Comparison of ENCODE assay signal across 8 mouse cellular contexts in the genomic region with DNA sequence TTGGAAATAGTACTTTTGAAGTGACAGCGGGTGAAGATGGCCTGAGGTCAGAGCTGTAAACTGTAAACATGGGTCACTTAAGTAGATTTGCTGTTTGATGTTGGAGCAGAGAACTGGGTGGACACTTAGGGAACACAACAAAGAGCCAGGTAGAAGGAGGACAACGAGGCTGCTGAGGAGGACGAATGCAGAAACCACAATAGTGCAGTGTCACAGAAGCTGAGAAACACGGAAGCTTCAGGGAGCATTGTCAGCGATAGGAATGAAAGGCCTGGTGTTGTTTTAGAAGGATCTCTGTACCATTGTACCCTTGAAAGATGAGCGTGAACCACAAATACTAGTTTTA. TPM values are rescaled to one million over a fixed set of nuclear protein-coding genes. Genes with fewer than 3 reads are reported as not detected.
DNase-seq lines count a peak whose midpoint lies in the region; ATAC-seq and TF ChIP-seq lines count a peak whose summit lies in the region.

No protein-coding gene starts in this region.

- H3K9me3 ChIP-seq in hindbrain, postnatal 0 days (ENCODE audit: low read length), result no peaks in the 10 kb centered on the region
- H3K9me3 ChIP-seq in midbrain, embryonic 16.5 days (replicated peaks; ENCODE audit: control insufficient read depth, low read length, poor library complexity, severe bottlenecking), result no peaks in the 10 kb centered on the region

- H3K9ac ChIP-seq in liver, adult 2 months (ENCODE audit: low read depth, low read length), result peak overlapping the region; percentile 84
- peak overlapping the region; percentile 81 for H3K9ac ChIP-seq in hindbrain, postnatal 0 days (replicated peaks; ENCODE audit: low read length)
- peak overlapping the region; percentile 91 for H3K9ac ChIP-seq in midbrain, embryonic 16.5 days (ENCODE audit: low read depth, low read length)

- H3K27ac ChIP-seq in liver, adult 2 months (replicated peaks; ENCODE audit: insufficient read depth, low read depth, low read length), result peak overlapping the region; percentile 63
- no peak overlapping the region; the same call in 1 of the 2 replicates for H3K27ac ChIP-seq in cortical plate, adult 2 months (ENCODE audit: insufficient read depth, low read length)
- 0 out of 2 replicates have a peak overlapping the region, but pooled peaks have one; percentile 94 for H3K27ac ChIP-seq in hindbrain, postnatal 0 days
- H3K27ac ChIP-seq in midbrain, embryonic 16.5 days (ENCODE audit: low read length), result peak overlapping the region; percentile 94

- no peak for TF ChIP-seq POLR2A in liver, adult 2 months (IDR thresholded peaks at IDR 0.05; ENCODE audit: extremely low read depth, insufficient read depth, low read length)
- TF ChIP-seq POLR2A in cortical plate, adult 2 months (IDR thresholded peaks at IDR 0.05; ENCODE audit: extremely low read depth, insufficient read depth, low read length), result no peak

- DNase-seq in liver, adult 2 months (ENCODE audit: extremely low read depth, low read depth, low spot score), result peak; percentile 58
- DNase-seq in liver, result no peak
- DNase-seq in hindbrain, postnatal 0 days (ENCODE audit: low spot score), result no peak
- no peak for DNase-seq in right cerebral cortex, adult 2 months (ENCODE audit: low spot score in 2 of 2)
- no peak for DNase-seq in kidney, adult 18-20 months
- no peak for DNase-seq in adrenal gland, postnatal 4 days (ENCODE audit: low spot score in 2 of 2)

- no peak for ATAC-seq in hindbrain, postnatal 0 days
- no peak for ATAC-seq in midbrain, embryonic 16.5 days

- H3K27me3 ChIP-seq in liver, adult 2 months (ENCODE audit: control insufficient read depth, insufficient read depth, low read length), result no peaks in the 10 kb centered on the region
- no peaks in the 10 kb centered on the region for H3K27me3 ChIP-seq in hindbrain, postnatal 0 days (ENCODE audit: insufficient read depth, low read length)
- no peaks in the 10 kb centered on the region for H3K27me3 ChIP-seq in midbrain, embryonic 16.5 days (ENCODE audit: control insufficient read depth, insufficient read depth, low read depth, low read length)

- WGBS in liver, adult 2 months, result 8% methylated on average over 6 of the region's 6 CpGs
- WGBS in hindbrain, postnatal 0 days, result 24% methylated on average over 6 of the region's 6 CpGs
- 32% methylated on average over 6 of the region's 6 CpGs for WGBS in midbrain, embryonic 16.5 days

- peak overlapping the region; percentile 80 for H3K4me3 ChIP-seq in liver, adult 2 months (ENCODE audit: insufficient read depth, low read depth, low read length)
- H3K4me3 ChIP-seq in cortical plate, adult 2 months (ENCODE audit: insufficient read depth, low read length), result peak overlapping the region; percentile 70
- H3K4me3 ChIP-seq in hindbrain, postnatal 0 days (ENCODE audit: low read length), result peak overlapping the region; percentile 98
- peak overlapping the region; percentile 97 for H3K4me3 ChIP-seq in midbrain, embryonic 16.5 days (ENCODE audit: low read depth, low read length)

- peak overlapping the region; percentile 89 for H3K4me2 ChIP-seq in hindbrain, postnatal 0 days (ENCODE audit: low read depth, low read length)
- peak overlapping the region; percentile 80 for H3K4me2 ChIP-seq in midbrain, embryonic 16.5 days (ENCODE audit: low read length)

- 0 out of 2 replicates have a peak, but pooled peaks cover 2% of the 10 kb centered on the region for H3K36me3 ChIP-seq in liver, adult 2 months (ENCODE audit: control insufficient read depth, insufficient read depth, low read length)
- H3K36me3 ChIP-seq in hindbrain, postnatal 0 days (ENCODE audit: insufficient read depth, low read length), result no peaks in the 10 kb centered on the region
- peaks cover 2% of the 10 kb centered on the region; the same call in 1 of the 2 replicates for H3K36me3 ChIP-seq in midbrain, embryonic 16.5 days (ENCODE audit: control insufficient read depth, insufficient read depth, low read length)

- peaks cover 7% of the 10 kb centered on the region for H3K4me1 ChIP-seq in liver, adult 2 months (ENCODE audit: control insufficient read depth, insufficient read depth, low read length)
- peaks cover 6% of the 10 kb centered on the region for H3K4me1 ChIP-seq in cortical plate, adult 2 months (ENCODE audit: control insufficient read depth, insufficient read depth, low read length)
- H3K4me1 ChIP-seq in hindbrain, postnatal 0 days (ENCODE audit: insufficient read depth, low read length), result peaks cover 4% of the 10 kb centered on the region; the same call in 1 of the 2 replicates
- H3K4me1 ChIP-seq in midbrain, embryonic 16.5 days (ENCODE audit: control insufficient read depth, insufficient read depth, low read length), result peaks cover 18% of the 10 kb centered on the region

- TF ChIP-seq CTCF in liver, adult 2 months (IDR thresholded peaks at IDR 0.05; ENCODE audit: low read depth, low read length), result no peak
- TF ChIP-seq CTCF in cortical plate, adult 2 months (IDR thresholded peaks at IDR 0.05; ENCODE audit: extremely low read depth, insufficient read depth, low read length), result no peak
- no peak for TF ChIP-seq CTCF in hindbrain, postnatal 0 days (IDR thresholded peaks at IDR 0.05; ENCODE audit: low read depth)

- peaks cover 27% of the 10 kb centered on the region; the same call in 1 of the 2 replicates for H3K79me2 ChIP-seq in liver, adult 2 months (ENCODE audit: control insufficient read depth, insufficient read depth, low read length)

RNA-seq across cellular contexts. Expression of gene Psen1, which starts 1.1 kb away (rescaled TPM):
- 17.0 and 17.3 TPM in 2 replicates for total RNA-seq in liver, adult 2 months (2014; rRNA removed)
- 11.4 and 12.2 TPM in 2 replicates for polyA plus RNA-seq in liver, adult 2 months (2012; rRNA removed)
- 33.8 and 37.7 TPM in 2 replicates for polyA plus RNA-seq in cortical plate, adult 2 months (2012; rRNA removed)
- total RNA-seq in hindbrain, postnatal 0 days (2014; rRNA removed), result 59.3 and 64.5 TPM in 2 replicates
- 56.0 and 56.8 TPM in 2 replicates for polyA plus RNA-seq in hindbrain, postnatal 0 days (2015; fragmentation: Nextera tagmentation; extraction: Ambion mirVana)
- polyA plus RNA-seq in midbrain, embryonic 16.5 days (2015; fragmentation: Nextera tagmentation; extraction: Ambion mirVana), result 72.7 and 74.9 TPM in 2 replicates
- 10 to 100 TPM; 67.4 to 68.4 TPM for total RNA-seq in adrenal gland, postnatal 4 days (2021)

RNA-seq across cellular contexts. Expression of gene Rbm25, which starts 58.0 kb away (rescaled TPM):
- 69.1 and 78.1 TPM in 2 replicates for total RNA-seq in liver, adult 2 months (2014; rRNA removed)
- polyA plus RNA-seq in liver, adult 2 months (2012; rRNA removed), result 10.7 and 16.9 TPM in 2 replicates
- 130 and 157 TPM in 2 replicates for polyA plus RNA-seq in cortical plate, adult 2 months (2012; rRNA removed)
- 54.1 and 65.1 TPM in 2 replicates for total RNA-seq in hindbrain, postnatal 0 days (2014; rRNA removed)
- polyA plus RNA-seq in hindbrain, postnatal 0 days (2015; fragmentation: Nextera tagmentation; extraction: Ambion mirVana), result 230 and 235 TPM in 2 replicates
- 236 and 262 TPM in 2 replicates for polyA plus RNA-seq in midbrain, embryonic 16.5 days (2015; fragmentation: Nextera tagmentation; extraction: Ambion mirVana)
- 100 to 1,000 TPM; 144 to 156 TPM for total RNA-seq in adrenal gland, postnatal 4 days (2021)
